Comparison of ENCODE assay signal across 8 mouse cellular contexts in genomic region chr4:22357931-22358300, GRCm38 (mm10). TPM values are rescaled to one million over a fixed set of nuclear protein-coding genes. Genes with fewer than 3 reads are reported as not detected.
DNase-seq lines count a peak whose midpoint lies in the region; ATAC-seq and TF ChIP-seq lines count a peak whose summit lies in the region.

No protein-coding gene starts in this region.

- no peak for DNase-seq in lung, embryonic 14.5 days
- DNase-seq in lung, postnatal 36 days: no peak
- DNase-seq in embryonic facial prominence, embryonic 10.5 days (ENCODE audit: low spot score): no peak
- no peak for DNase-seq in ovary, postnatal 14 days (ENCODE audit: low spot score)
- DNase-seq in left cerebral cortex, adult 11 months (ENCODE audit: low spot score): no peak
- no peak for DNase-seq in right cerebral cortex, postnatal 25 days

- peak overlapping the region; percentile 83 for H3K9ac ChIP-seq in lung, embryonic 14.5 days
- H3K9ac ChIP-seq in intestine, embryonic 15.5 days: peak overlapping the region; percentile 84
- H3K9ac ChIP-seq in neural tube, embryonic 13.5 days: peak overlapping the region; percentile 93

- TF ChIP-seq CTCF in lung, embryonic 14.5 days (IDR thresholded peaks at IDR 0.05; ENCODE audit: low read depth): no peak

- no peaks in the 10 kb centered on the region for H3K36me3 ChIP-seq in lung, embryonic 14.5 days (ENCODE audit: insufficient read depth)
- no peaks in the 10 kb centered on the region for H3K36me3 ChIP-seq in embryonic facial prominence, embryonic 10.5 days (replicated peaks)
- no peaks in the 10 kb centered on the region for H3K36me3 ChIP-seq in intestine, embryonic 15.5 days
- H3K36me3 ChIP-seq in neural tube, embryonic 13.5 days: no peaks in the 10 kb centered on the region

- 6% methylated on average over 10 of the region's 10 CpGs for WGBS in lung, embryonic 14.5 days
- 8% methylated on average over 10 of the region's 10 CpGs for WGBS in embryonic facial prominence, embryonic 10.5 days
- WGBS in intestine, embryonic 15.5 days: 6% methylated on average over 10 of the region's 10 CpGs
- WGBS in neural tube, embryonic 13.5 days: 6% methylated on average over 10 of the region's 10 CpGs

- peak overlapping the region; percentile 96 for H3K27ac ChIP-seq in lung, embryonic 14.5 days (ENCODE audit: low read depth)
- peak overlapping the region; percentile 93 for H3K27ac ChIP-seq in embryonic facial prominence, embryonic 10.5 days (replicated peaks)
- H3K27ac ChIP-seq in intestine, embryonic 15.5 days: peak overlapping the region; percentile 94
- H3K27ac ChIP-seq in neural tube, embryonic 13.5 days (replicated peaks): peak overlapping the region; percentile 93

- H3K4me3 ChIP-seq in lung, embryonic 14.5 days (ENCODE audit: low read depth, low read length): peak overlapping the region; percentile 67
- H3K4me3 ChIP-seq in embryonic facial prominence, embryonic 10.5 days: peak overlapping the region; percentile 88
- H3K4me3 ChIP-seq in intestine, embryonic 15.5 days (replicated peaks): peak overlapping the region; percentile 77
- H3K4me3 ChIP-seq in neural tube, embryonic 13.5 days: peak overlapping the region; percentile 79

- ATAC-seq in lung, embryonic 14.5 days (ENCODE audit: insufficient read depth): peak; percentile 55; the same call in 1 of the 2 replicates
- peak; percentile 66 for ATAC-seq in intestine, embryonic 15.5 days
- ATAC-seq in neural tube, embryonic 13.5 days (ENCODE audit: low read depth): peak; percentile 76

- H3K27me3 ChIP-seq in lung, embryonic 14.5 days (ENCODE audit: insufficient read depth, low read length): no peaks in the 10 kb centered on the region
- no peaks in the 10 kb centered on the region for H3K27me3 ChIP-seq in embryonic facial prominence, embryonic 10.5 days (replicated peaks; ENCODE audit: low read depth, poor library complexity, severe bottlenecking)
- no peaks in the 10 kb centered on the region for H3K27me3 ChIP-seq in intestine, embryonic 15.5 days (replicated peaks)
- no peaks in the 10 kb centered on the region for H3K27me3 ChIP-seq in neural tube, embryonic 13.5 days

- no peaks in the 10 kb centered on the region for H3K9me3 ChIP-seq in lung, embryonic 14.5 days (ENCODE audit: low read depth, low read length)
- peaks cover 8% of the 10 kb centered on the region; the same call in 1 of the 2 replicates for H3K9me3 ChIP-seq in embryonic facial prominence, embryonic 10.5 days
- no peaks in the 10 kb centered on the region for H3K9me3 ChIP-seq in intestine, embryonic 15.5 days
- H3K9me3 ChIP-seq in neural tube, embryonic 13.5 days: 0 out of 2 replicates have a peak, but pooled peaks cover 10% of the 10 kb centered on the region

- H3K4me2 ChIP-seq in lung, embryonic 14.5 days: peak overlapping the region; percentile 73
- H3K4me2 ChIP-seq in intestine, embryonic 15.5 days (replicated peaks): peak overlapping the region; percentile 76
- H3K4me2 ChIP-seq in neural tube, embryonic 13.5 days: peak overlapping the region; percentile 71

- H3K4me1 ChIP-seq in lung, embryonic 14.5 days (ENCODE audit: insufficient read depth): 0 out of 2 replicates have a peak, but pooled peaks cover 5% of the 10 kb centered on the region
- peaks cover 15% of the 10 kb centered on the region for H3K4me1 ChIP-seq in embryonic facial prominence, embryonic 10.5 days
- no peaks in the 10 kb centered on the region for H3K4me1 ChIP-seq in intestine, embryonic 15.5 days (replicated peaks)
- H3K4me1 ChIP-seq in neural tube, embryonic 13.5 days (replicated peaks): peaks cover 23% of the 10 kb centered on the region

RNA-seq across cellular contexts. Expression of gene Fbxl4, which starts 0.6 kb away (rescaled TPM):
- polyA plus RNA-seq in lung, embryonic 14.5 days (2014; fragmentation: Nextera tagmentation; extraction: Ambion mirVana): 10.2 and 11.5 TPM in 2 replicates
- polyA plus RNA-seq in embryonic facial prominence, embryonic 10.5 days (2016; fragmentation: Nextera tagmentation; extraction: Ambion mirVana): 6.5 and 8.2 TPM in 2 replicates
- 13.1 and 13.7 TPM in 2 replicates for polyA plus RNA-seq in intestine, embryonic 15.5 days (2015; fragmentation: Nextera tagmentation; extraction: Ambion mirVana)
- 13.0 and 14.7 TPM in 2 replicates for polyA plus RNA-seq in neural tube, embryonic 13.5 days (2015; fragmentation: Nextera tagmentation; extraction: Ambion mirVana)
